ENCODE assay signal across 9 mouse cellular contexts in the genomic region with DNA sequence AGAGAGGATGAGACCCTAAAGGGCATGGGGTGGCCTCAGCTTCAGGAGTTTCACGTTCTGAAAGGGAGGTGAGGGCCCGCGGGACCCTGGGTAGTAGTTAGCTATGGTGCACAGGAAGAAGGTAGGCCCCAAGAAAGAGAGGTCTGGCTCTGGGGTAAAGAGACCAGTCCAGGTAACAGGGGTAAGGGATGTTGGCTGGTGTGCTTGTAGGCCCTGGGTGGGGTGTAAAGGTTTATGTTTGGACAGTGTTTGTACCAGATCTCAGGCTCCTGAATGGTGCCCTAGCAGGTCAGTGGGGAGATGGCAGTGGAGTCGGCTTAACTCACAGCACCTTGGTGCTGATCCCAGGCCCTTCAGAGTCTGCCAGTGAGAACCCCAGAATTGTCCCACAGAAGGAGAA. TPM values are rescaled to one million over a fixed set of nuclear protein-coding genes. Genes with fewer than 3 reads are reported as not detected.
A peak's percentile ranks its signal among the peaks of the same experiment; 100 is the strongest.
DNase-seq lines count a peak whose midpoint lies in the region; ATAC-seq lines count a peak whose summit lies in the region.
"Had no signal": no experiment of that assay in that cellular context is flagged by ENCODE, and none has a peak within 500 bp of the region (broad histone marks: within the 10 kb centered on the region; RNA-seq: fewer than 3 reads in every experiment).

No protein-coding gene starts in this region.

- H3K9ac ChIP-seq in embryonic facial prominence, embryonic 13.5 days: peak overlapping the region; percentile 82
- H3K9ac ChIP-seq in midbrain, embryonic 15.5 days: peak overlapping the region; percentile 94

- H3K27ac ChIP-seq in embryonic facial prominence, embryonic 13.5 days: peak overlapping the region; percentile 75
- peak overlapping the region; percentile 90 for H3K27ac ChIP-seq in midbrain, embryonic 15.5 days

- H3K36me3 ChIP-seq in erythroblast, embryonic 14.5 days (ENCODE audit: control insufficient read depth): peaks cover 46% of the 10 kb centered on the region
- H3K36me3 ChIP-seq in embryonic facial prominence, embryonic 13.5 days: peaks cover 35% of the 10 kb centered on the region
- no peaks in the 10 kb centered on the region for H3K36me3 ChIP-seq in midbrain, embryonic 15.5 days (replicated peaks)

- no peak for ATAC-seq in erythroblast, adult 5-6 weeks (replicated peaks; ENCODE audit: low FRiP score, poor library complexity, severe bottlenecking)
- ATAC-seq in embryonic facial prominence, embryonic 13.5 days (ENCODE audit: insufficient number of reproducible peaks, insufficient read depth, low FRiP score, low TSS enrichment, low read depth): no peak
- no peak for ATAC-seq in midbrain, embryonic 15.5 days (replicated peaks)
- no peak for ATAC-seq in inflammation-experienced regulatory T-cells, adult 6 months

- peak overlapping the region; percentile 82 for H3K4me2 ChIP-seq in embryonic facial prominence, embryonic 13.5 days
- H3K4me2 ChIP-seq in midbrain, embryonic 15.5 days: peak overlapping the region; percentile 85

- WGBS in embryonic facial prominence, embryonic 13.5 days: 45% methylated on average over 4 of the region's 4 CpGs
- 52% methylated on average over 4 of the region's 4 CpGs for WGBS in midbrain, embryonic 15.5 days

- H3K4me3 ChIP-seq in erythroblast, embryonic 14.5 days (replicated peaks): peak overlapping the region; percentile 88
- peak overlapping the region; percentile 77 for H3K4me3 ChIP-seq in embryonic facial prominence, embryonic 13.5 days
- H3K4me3 ChIP-seq in midbrain, embryonic 15.5 days: peak overlapping the region; percentile 85

- no peaks in the 10 kb centered on the region for H3K9me3 ChIP-seq in erythroblast, embryonic 14.5 days (ENCODE audit: control insufficient read depth, low read length)
- H3K9me3 ChIP-seq in embryonic facial prominence, embryonic 13.5 days: no peaks in the 10 kb centered on the region
- no peaks in the 10 kb centered on the region for H3K9me3 ChIP-seq in midbrain, embryonic 15.5 days

- H3K4me1 ChIP-seq in erythroblast, embryonic 14.5 days (ENCODE audit: control insufficient read depth): peaks cover 81% of the 10 kb centered on the region
- H3K4me1 ChIP-seq in embryonic facial prominence, embryonic 13.5 days: peaks cover 32% of the 10 kb centered on the region
- peaks cover 35% of the 10 kb centered on the region for H3K4me1 ChIP-seq in midbrain, embryonic 15.5 days

- no peaks in the 10 kb centered on the region for H3K27me3 ChIP-seq in erythroblast, embryonic 14.5 days (ENCODE audit: control insufficient read depth)
- no peaks in the 10 kb centered on the region for H3K27me3 ChIP-seq in embryonic facial prominence, embryonic 13.5 days
- no peaks in the 10 kb centered on the region for H3K27me3 ChIP-seq in midbrain, embryonic 15.5 days (replicated peaks)
- H3K27me3 ChIP-seq: Patski had no signal

- DNase-seq in A20 (ENCODE audit: low read depth, low spot score): peak; percentile 57
- peak; percentile 64 for DNase-seq in induced T-regulatory cell, adult 2 months (ENCODE audit: low read depth)
- DNase-seq in urinary bladder, postnatal 4 days (ENCODE audit: low spot score in 2 of 2): no peak

RNA-seq across cellular contexts. Expression of a gene that starts 1.5 kb away (rescaled TPM):
- 47.3 and 55.9 TPM in 2 replicates for polyA plus RNA-seq in erythroblast, embryonic 14.5 days (2012)
- total RNA-seq in erythroblast, adult 5-6 weeks (2015; ENCODE audit: low replicate concordance): 60.2 and 77.4 TPM in 2 replicates
- total RNA-seq in erythroblast, adult 5-6 weeks (2017; ENCODE audit: low replicate concordance): 15.3 and 26.6 TPM in 2 replicates
- polyA plus RNA-seq in embryonic facial prominence, embryonic 13.5 days (2015; fragmentation: Nextera tagmentation; extraction: Ambion mirVana): 46.2 and 47.4 TPM in 2 replicates
- 42.1 and 45.9 TPM in 2 replicates for polyA plus RNA-seq in midbrain, embryonic 15.5 days (2015; fragmentation: Nextera tagmentation; extraction: Ambion mirVana)
- 10 to 100 TPM; 17.9 to 35.2 (median 21.6) TPM for polyA plus RNA-seq in inflammation-experienced regulatory T-cells, adult 6 months (2017; shearing (Covaris generic))

RNA-seq across cellular contexts. Expression of a gene that starts 18.5 kb away (rescaled TPM):
- polyA plus RNA-seq in erythroblast, embryonic 14.5 days (2012): 3.2 and 3.6 TPM in 2 replicates
- total RNA-seq in erythroblast, adult 5-6 weeks (2015; ENCODE audit: low replicate concordance): 3.3 and 3.6 TPM in 2 replicates
- total RNA-seq in erythroblast, adult 5-6 weeks (2017; ENCODE audit: low replicate concordance): 2.4 and 2.6 TPM in 2 replicates
- polyA plus RNA-seq in embryonic facial prominence, embryonic 13.5 days (2015; fragmentation: Nextera tagmentation; extraction: Ambion mirVana): 22.2 and 25.3 TPM in 2 replicates
- 3.3 and 5.3 TPM in 2 replicates for polyA plus RNA-seq in midbrain, embryonic 15.5 days (2015; fragmentation: Nextera tagmentation; extraction: Ambion mirVana)
- under 1 TPM; 0.34 to 0.70 (median 0.38) TPM for polyA plus RNA-seq in inflammation-experienced regulatory T-cells, adult 6 months (2017; shearing (Covaris generic))

RNA-seq across cellular contexts. Expression of a gene that starts 28.8 kb away (rescaled TPM):
- polyA plus RNA-seq in erythroblast, embryonic 14.5 days (2012): 1.2 TPM in 2 replicates
- 1.9 and 2.9 TPM in 2 replicates for total RNA-seq in erythroblast, adult 5-6 weeks (2015; ENCODE audit: low replicate concordance)
- total RNA-seq in erythroblast, adult 5-6 weeks (2017; ENCODE audit: low replicate concordance): 0.98 TPM in 1 of 2 replicates, not detected in the other
- polyA plus RNA-seq in embryonic facial prominence, embryonic 13.5 days (2015; fragmentation: Nextera tagmentation; extraction: Ambion mirVana): 315 and 322 TPM in 2 replicates
- polyA plus RNA-seq in midbrain, embryonic 15.5 days (2015; fragmentation: Nextera tagmentation; extraction: Ambion mirVana): 671 and 679 TPM in 2 replicates
- polyA plus RNA-seq in inflammation-experienced regulatory T-cells, adult 6 months (2017; shearing (Covaris generic)): 10 to 100 TPM; 17.5 to 37.2 (median 31.3) TPM

RNA-seq across cellular contexts. Expression of a gene that starts 31.4 kb away (rescaled TPM):
- polyA plus RNA-seq in erythroblast, embryonic 14.5 days (2012): 30.9 and 31.8 TPM in 2 replicates
- 35.2 and 39.5 TPM in 2 replicates for total RNA-seq in erythroblast, adult 5-6 weeks (2015; ENCODE audit: low replicate concordance)
- total RNA-seq in erythroblast, adult 5-6 weeks (2017; ENCODE audit: low replicate concordance): 24.2 and 29.0 TPM in 2 replicates
- polyA plus RNA-seq in embryonic facial prominence, embryonic 13.5 days (2015; fragmentation: Nextera tagmentation; extraction: Ambion mirVana): 11.4 and 14.4 TPM in 2 replicates
- polyA plus RNA-seq in midbrain, embryonic 15.5 days (2015; fragmentation: Nextera tagmentation; extraction: Ambion mirVana): 19.5 TPM in 2 replicates
- 10 to 100 TPM in 1 of 3 experiments, 1 to 10 TPM in 2; 8.5 to 13.3 (median 8.9) TPM for polyA plus RNA-seq in inflammation-experienced regulatory T-cells, adult 6 months (2017; shearing (Covaris generic))

RNA-seq across cellular contexts. Expression of a gene that starts 32.2 kb away (rescaled TPM):
- not detected in 2 replicates for polyA plus RNA-seq in erythroblast, embryonic 14.5 days (2012)
- total RNA-seq in erythroblast, adult 5-6 weeks (2015; ENCODE audit: low replicate concordance): not detected in 2 replicates
- not detected in 2 replicates for total RNA-seq in erythroblast, adult 5-6 weeks (2017; ENCODE audit: low replicate concordance)
- polyA plus RNA-seq in embryonic facial prominence, embryonic 13.5 days (2015; fragmentation: Nextera tagmentation; extraction: Ambion mirVana): 0.60 and 0.92 TPM in 2 replicates
- 3.7 and 4.5 TPM in 2 replicates for polyA plus RNA-seq in midbrain, embryonic 15.5 days (2015; fragmentation: Nextera tagmentation; extraction: Ambion mirVana)
- not detected for polyA plus RNA-seq in inflammation-experienced regulatory T-cells, adult 6 months (2017; shearing (Covaris generic))

Comparison
In these comparisons a context has a peak if more than half of its experiments do, and no peak if none do; other contexts are left out.
1. DNase-seq: peak in A20 (single experiment) and induced T-regulatory cell, adult 2 months (single experiment); none in urinary bladder, postnatal 4 days (0 of 2).
2. Peak in every context shown above with its lines, with median percentiles within 50 percentile points of each other: H3K4me3 ChIP-seq.